Mouse (Mus musculus) gastrocnemius, postnatal 14 days (tissue): ENCODE measurements around the gene Dcaf5. TPM values are rescaled to one million over a fixed set of nuclear protein-coding genes. Genes with fewer than 3 reads are reported as not detected.
"Not testable (repeated sequence)": the region's sequence is repeated elsewhere in the genome, so short reads cannot be mapped to it uniquely, and the experiment has no call there.

Experiments
- DNase-seq: peaks from one replicate; pipeline ENCODE4 v3.0.0; 2021; ENCODE audit warnings: mixed read lengths
- intact Hi-C: fragments of 180-260 bp; cut with DNase I; formaldehyde crosslinking; loops from one replicate; pipeline ENCODE4 v1.15.1; 2025; ENCODE audit warnings: low total_unique reads
- long read RNA-seq, 2 experiments: library from polyadenylated mRNA; stranded (forward); transcript quantifications; one replicate each; pipeline ENCODE4 v2.0.0; 2021
- total RNA-seq, 2 experiments: library from RNA; stranded (reverse); gene quantifications; 2 replicates each; pipeline ENCODE4 v1.2.3; 2021

Dcaf5 gene
- total RNA-seq: 10 to 100 TPM; 26.0 to 27.2 TPM
- long read RNA-seq, experiment 1, full-length matches to known transcripts: 2 of 15 reads
- long read RNA-seq, experiment 1, partial matches to known transcripts: 4 of 15 reads
- long read RNA-seq, experiment 1, other reads (novel, unspliced or antisense): 9 of 15 reads
- long read RNA-seq, experiment 2, full-length matches to known transcripts: 4 of 10 reads
- long read RNA-seq, experiment 2, partial matches to known transcripts: 0 of 10 reads
- long read RNA-seq, experiment 2, other reads (novel, unspliced or antisense): 6 of 10 reads

- intact Hi-C loops: no loop called here
- peak; percentile 81 for DNase-seq
These were observed at the start of gene Dcaf5 for GRCm38 (mm10) chr12:80436336-80436976. Gene Dcaf5 (minus strand): TSS chr12:80436601.

- no peak for DNase-seq
- intact Hi-C loops: no loop called here
These were observed 47.0 kb upstream of the Dcaf5 start for GRCm38 (mm10) chr12:80483397-80483796.

GRCm38 (mm10) chr12:80479986-80480385, 43.6 kb upstream of the Dcaf5 start:
- intact Hi-C loops: no loop called here
- no peak for DNase-seq

- intact Hi-C loops: no loop called here
- DNase-seq: no peak
These were observed 37.3 kb upstream of the Dcaf5 start for GRCm38 (mm10) chr12:80473731-80474130.

- intact Hi-C loops: no loop called here
- DNase-seq: no peak
These were observed 35.5 kb upstream of the Dcaf5 start for GRCm38 (mm10) chr12:80471926-80472325.

- intact Hi-C loops: no loop called here
- peak; percentile 8 for DNase-seq
These were observed 33.8 kb upstream of the Dcaf5 start for GRCm38 (mm10) chr12:80470206-80470605.

- intact Hi-C loops: loop anchor here (10.0 kb wide), 1 partner anchor 69 kb away; no protein-coding TSS in a partner anchor
- peak; percentile 9 for DNase-seq
These were observed 27.4 kb upstream of the Dcaf5 start for GRCm38 (mm10) chr12:80463666-80464269.

GRCm38 (mm10) chr12:80462942-80463651, 26.7 kb upstream of the Dcaf5 start, which contains the start of gene Exd2:
Gene Exd2 (plus strand): TSS chr12:80463095.
- peak; percentile 92 for DNase-seq
- intact Hi-C loops: loop anchor here (10.0 kb wide), 1 partner anchor 68 kb away; no protein-coding TSS in a partner anchor

GRCm38 (mm10) chr12:80462292-80462896, 26.0 kb upstream of the Dcaf5 start:
- intact Hi-C loops: loop anchor here (10.0 kb wide), 1 partner anchor 68 kb away; no protein-coding TSS in a partner anchor
- not testable (repeated sequence) for DNase-seq

GRCm38 (mm10) chr12:80458033-80458432, 21.6 kb upstream of the Dcaf5 start:
- intact Hi-C loops: no loop called here
- no peak for DNase-seq

GRCm38 (mm10) chr12:80453506-80453905, 17.1 kb upstream of the Dcaf5 start:
- no peak for DNase-seq
- intact Hi-C loops: no loop called here

GRCm38 (mm10) chr12:80444525-80445109, 8.2 kb upstream of the Dcaf5 start:
- DNase-seq: no peak
- intact Hi-C loops: no loop called here

GRCm38 (mm10) chr12:80440957-80441356, 4.6 kb upstream of the Dcaf5 start:
- intact Hi-C loops: no loop called here
- DNase-seq: no peak

GRCm38 (mm10) chr12:80437051-80437675, 762 bp upstream of the Dcaf5 start:
- intact Hi-C loops: no loop called here
- DNase-seq: no peak

GRCm38 (mm10) chr12:80435887-80436286, 514 bp downstream of the Dcaf5 start:
- DNase-seq: no peak
- intact Hi-C loops: no loop called here

GRCm38 (mm10) chr12:80434961-80435691, 1.3 kb downstream of the Dcaf5 start:
- DNase-seq: peak; percentile 76
- intact Hi-C loops: no loop called here

- intact Hi-C loops: no loop called here
- DNase-seq: no peak
These were observed 1.8 kb downstream of the Dcaf5 start for GRCm38 (mm10) chr12:80434601-80434960.

- DNase-seq: no peak
- intact Hi-C loops: no loop called here
These were observed 3.1 kb downstream of the Dcaf5 start for GRCm38 (mm10) chr12:80433266-80433665.
